Mouse (Mus musculus) splenic B cell, adult 2 months (primary cell): ENCODE data around the gene Snai1.

Experiments used
- DNase-seq: peaks from one replicate; pipeline ENCODE4 v3.0.0-alpha.2; 2011; ENCODE audit warnings: low read depth, low spot score
- H3K27me3 ChIP-seq: 2 replicates; pipeline ENCODE4 v1.6.1; 2012; ENCODE audit warnings: mild to moderate bottlenecking, low read length, moderate library complexity, mixed read lengths; ENCODE audit not compliant: control insufficient read depth, poor library complexity, insufficient read depth, severe bottlenecking
- H3K36me3 ChIP-seq: 2 replicates; pipeline ENCODE4 v1.6.1; 2012; ENCODE audit warnings: mild to moderate bottlenecking, low read length, moderate library complexity, mixed read lengths; ENCODE audit not compliant: control insufficient read depth, poor library complexity, insufficient read depth, severe bottlenecking

The Snai1 gene

DNA sequence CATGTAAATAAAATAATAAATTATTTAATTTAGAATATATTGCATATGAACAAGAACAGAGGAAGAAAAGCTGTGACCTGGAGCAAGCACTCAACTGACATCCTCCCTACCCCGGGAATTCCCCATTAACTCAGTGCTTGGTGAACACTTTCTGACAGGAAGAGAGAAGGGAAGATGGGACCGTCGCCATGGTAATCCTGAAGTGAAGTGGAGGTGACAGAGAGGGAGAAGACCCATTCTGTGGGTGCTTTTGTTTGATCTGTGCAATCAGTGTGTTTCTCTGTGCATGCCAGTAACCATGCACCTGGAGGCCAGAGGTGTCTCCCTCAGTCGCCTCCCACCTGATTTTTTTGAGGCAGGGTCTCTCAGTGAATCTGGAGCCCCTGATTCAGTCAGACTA lies 14.3 kb downstream of the Snai1 start:
- no peaks in the 10 kb centered on the region for H3K27me3 ChIP-seq
- DNase-seq: peak; percentile 18
- no peaks in the 10 kb centered on the region for H3K36me3 ChIP-seq

DNA sequence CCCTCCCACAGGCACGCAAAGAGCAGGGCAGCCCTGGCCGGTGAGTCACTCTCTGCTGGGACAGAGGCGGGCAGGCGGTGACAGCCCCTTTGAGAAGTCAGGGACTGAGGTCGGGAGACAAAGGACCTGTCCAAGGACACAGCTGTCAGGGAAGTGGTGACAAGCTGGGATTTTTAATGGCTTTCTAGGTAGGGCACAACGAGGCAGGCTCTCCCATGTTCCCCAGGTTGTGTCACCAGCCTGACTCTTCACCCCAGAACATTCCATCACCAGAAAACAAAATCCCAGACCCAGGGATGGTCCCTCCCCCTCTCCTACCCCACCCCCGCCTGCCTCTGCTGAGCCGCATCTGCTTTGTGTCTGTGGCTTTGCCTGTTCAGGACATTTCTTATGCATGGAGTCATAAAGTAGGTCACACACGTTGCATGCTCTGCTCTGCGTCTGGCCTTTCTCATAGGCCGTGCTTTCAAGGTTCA lies 15.0 kb downstream of the Snai1 start:
- Histone ChIP-seq H3K27me3 (no peaks in the 10 kb centered on the region), H3K36me3 (no peaks in the 10 kb centered on the region)
- no peak for DNase-seq

DNA sequence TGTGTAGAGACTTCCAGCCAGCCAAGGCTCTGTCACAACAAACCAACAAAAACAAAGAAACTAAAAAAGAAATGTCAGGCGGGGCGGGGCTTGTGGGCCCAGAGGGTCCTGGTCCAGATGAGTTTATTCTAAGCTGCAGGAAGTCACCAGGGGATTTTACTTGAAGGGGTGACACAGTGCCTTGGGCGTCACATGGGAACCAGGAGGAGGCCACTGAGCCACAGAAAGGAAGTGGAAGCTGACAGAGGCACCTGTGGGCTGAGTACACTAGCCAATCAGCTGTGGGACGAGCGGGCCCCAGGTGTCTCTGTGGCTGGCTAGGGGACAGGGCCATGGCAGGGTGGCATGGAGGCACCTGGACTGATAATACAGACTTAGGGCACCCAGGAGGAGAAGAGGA lies 17.8 kb downstream of the Snai1 start:
- peak; percentile 75 for DNase-seq
- Histone ChIP-seq H3K27me3 (no peaks in the 10 kb centered on the region), H3K36me3 (no peaks in the 10 kb centered on the region)

DNA sequence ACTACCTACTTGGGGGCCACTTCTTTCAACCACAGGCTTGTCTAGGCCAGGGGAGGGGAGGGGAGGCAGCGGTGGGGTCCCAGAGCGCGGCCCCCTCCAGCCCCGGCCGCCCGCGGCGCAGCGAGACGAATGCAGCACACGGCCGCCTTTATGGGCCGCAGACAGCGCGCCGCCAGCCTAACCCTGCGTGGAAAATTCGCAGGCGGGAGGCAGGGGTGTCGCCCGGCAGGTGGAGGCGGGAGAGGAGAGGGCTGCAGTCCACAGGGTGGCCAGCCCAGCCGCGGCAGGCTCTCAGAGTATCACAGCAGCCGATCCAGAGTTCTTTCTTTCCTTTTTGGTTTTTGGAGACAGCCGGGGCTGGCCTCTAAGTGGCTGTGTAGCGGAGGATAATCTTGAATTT lies 21.4 kb downstream of the Snai1 start:
- H3K36me3 ChIP-seq: no peaks in the 10 kb centered on the region
- DNase-seq: no peak
- no peaks in the 10 kb centered on the region for H3K27me3 ChIP-seq

DNA sequence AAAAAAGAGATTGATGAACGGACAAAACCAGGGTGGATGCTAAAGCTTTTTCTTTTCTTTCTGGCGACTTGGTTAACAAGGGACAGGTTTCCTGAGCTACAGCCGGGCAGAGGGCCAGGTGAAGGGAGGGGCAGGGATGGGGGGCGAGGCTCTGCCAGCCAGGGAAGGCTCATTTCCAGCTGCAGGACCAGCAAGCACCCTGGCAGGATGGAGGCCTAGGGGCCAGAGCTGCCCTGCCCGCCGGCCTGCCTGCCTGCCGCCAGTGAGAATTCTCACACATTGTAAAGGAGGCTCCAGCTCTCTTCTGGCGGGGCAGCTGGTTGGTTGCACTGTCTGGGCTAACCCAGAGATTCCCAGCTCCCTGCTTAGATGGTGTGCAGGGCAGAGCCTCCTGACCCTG lies 24.1 kb downstream of the Snai1 start:
- no peaks in the 10 kb centered on the region for H3K36me3 ChIP-seq
- DNase-seq: no peak
- no peaks in the 10 kb centered on the region for H3K27me3 ChIP-seq

DNA sequence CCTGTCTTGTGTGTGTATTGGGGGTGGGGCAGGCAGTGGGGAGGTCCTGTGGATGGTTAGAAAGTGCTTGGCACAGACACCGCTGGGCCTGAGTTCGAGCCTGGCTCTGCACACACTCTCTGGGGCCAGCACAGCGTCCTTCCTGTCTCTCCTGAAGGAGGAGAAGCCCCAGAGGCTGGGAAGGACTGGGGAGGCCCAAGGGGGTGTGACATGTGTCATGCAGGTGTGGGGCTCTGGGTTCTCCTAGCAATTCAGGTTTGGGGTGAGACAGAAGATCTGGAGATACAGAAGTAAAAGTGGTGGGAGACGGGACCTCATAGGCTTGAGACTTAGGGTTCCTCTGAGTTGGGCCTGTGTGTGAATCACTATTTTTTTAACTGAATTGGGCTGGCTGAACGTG lies 25.0 kb downstream of the Snai1 start:
- H3K36me3 ChIP-seq: no peaks in the 10 kb centered on the region
- no peak for DNase-seq
- H3K27me3 ChIP-seq: no peaks in the 10 kb centered on the region

DNA sequence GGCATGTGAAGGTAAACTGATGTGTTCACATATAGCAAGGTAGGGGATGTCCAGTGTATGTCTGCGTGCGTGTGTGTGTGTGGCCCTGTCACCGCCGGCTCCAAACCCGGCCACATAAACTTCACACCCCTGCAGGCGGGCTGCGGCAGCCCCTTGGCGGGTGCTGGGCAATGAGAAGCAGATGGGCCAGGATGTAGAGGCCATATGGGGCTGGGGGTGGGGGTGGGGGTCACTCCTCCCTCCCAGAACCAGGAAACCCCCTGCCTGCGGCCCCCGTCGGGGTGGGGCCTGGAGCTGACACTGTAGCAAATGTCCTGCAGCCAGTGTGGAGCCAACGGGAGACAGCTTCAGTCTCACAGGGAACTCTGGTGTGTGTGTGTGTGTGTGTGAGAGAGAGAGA lies 25.7 kb downstream of the Snai1 start:
- H3K27me3 ChIP-seq: no peaks in the 10 kb centered on the region
- no peak for DNase-seq
- H3K36me3 ChIP-seq: no peaks in the 10 kb centered on the region

DNA sequence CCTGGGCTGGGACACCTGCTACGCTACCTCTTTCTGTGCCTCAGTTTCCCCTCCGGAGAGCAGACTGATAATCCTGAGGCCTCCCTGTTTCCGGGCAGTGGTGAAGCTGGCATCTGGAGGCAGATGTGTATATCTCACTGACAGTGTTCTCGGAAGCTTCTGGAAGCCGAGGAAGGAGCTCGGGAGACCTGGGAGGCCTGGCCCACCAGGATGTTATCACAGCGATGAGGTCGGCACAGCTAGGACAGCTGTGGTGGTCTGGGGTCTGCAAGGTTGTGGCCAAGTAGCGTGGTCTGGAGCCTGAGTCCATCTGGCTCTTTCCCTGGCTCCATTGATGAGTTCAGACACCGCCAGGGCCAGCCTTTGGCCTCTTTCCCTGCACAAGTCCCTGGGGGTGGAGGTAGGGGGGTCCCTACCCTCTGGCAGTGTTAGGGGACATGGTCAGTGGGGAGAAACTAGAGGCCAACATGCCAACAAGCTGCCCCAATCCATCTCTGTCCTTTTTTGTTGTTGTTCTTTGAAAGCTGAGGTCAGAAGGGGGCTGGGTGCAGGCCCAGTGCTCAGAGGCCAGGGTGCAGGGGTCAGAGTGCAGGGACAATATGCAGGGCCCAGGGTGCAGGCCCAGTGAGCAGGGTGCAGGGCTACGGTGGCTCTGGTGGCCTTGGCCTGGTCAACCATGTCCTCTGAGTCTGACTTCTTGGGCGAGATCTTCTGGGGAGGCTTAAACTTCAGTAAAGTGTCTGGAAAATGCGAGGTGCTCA lies 26.7 kb downstream of the Snai1 start:
- Histone ChIP-seq H3K36me3 (no peaks in the 10 kb centered on the region), H3K27me3 (no peaks in the 10 kb centered on the region)
- no peak for DNase-seq

DNA sequence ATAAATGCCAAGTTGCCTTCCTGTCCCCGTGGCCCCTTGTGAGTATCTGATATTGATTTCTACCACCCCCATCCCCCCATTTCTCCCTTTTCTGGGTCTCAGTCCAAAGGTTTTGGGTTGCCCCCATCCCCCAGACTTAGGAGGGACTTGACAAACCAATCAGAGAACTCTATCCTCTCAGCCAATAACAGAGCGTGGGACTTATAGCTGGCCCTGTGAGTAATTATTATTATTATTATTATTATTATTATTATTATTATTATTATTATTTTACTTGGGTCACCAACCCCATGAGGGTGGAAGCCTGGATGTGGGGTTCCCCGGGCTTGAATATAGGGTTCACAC lies 27.3 kb downstream of the Snai1 start:
- no peaks in the 10 kb centered on the region for H3K36me3 ChIP-seq
- H3K27me3 ChIP-seq: no peaks in the 10 kb centered on the region
- DNase-seq: no peak

DNA sequence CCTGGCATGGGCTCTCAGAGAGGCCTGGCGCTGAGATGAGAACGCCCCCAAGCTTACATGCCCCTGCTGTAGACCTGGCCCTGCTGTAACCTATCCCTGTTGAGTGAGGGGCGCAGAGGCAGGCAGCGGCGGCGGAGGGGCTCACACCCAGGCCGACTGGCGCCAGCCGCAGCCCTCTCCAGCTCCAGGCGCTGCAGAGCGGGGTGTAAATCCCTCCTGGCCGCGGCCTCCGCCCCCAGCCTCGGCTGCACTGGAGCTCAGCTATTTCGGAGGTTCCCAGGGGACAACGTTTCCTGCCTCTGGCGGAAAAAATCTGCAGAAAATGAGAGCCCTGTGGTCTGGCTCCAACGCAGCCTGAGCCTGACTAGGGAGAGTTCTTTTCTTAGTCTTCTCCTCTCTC lies 27.7 kb downstream of the Snai1 start:
- DNase-seq: peak; percentile 67
- H3K27me3 ChIP-seq: no peaks in the 10 kb centered on the region

DNA sequence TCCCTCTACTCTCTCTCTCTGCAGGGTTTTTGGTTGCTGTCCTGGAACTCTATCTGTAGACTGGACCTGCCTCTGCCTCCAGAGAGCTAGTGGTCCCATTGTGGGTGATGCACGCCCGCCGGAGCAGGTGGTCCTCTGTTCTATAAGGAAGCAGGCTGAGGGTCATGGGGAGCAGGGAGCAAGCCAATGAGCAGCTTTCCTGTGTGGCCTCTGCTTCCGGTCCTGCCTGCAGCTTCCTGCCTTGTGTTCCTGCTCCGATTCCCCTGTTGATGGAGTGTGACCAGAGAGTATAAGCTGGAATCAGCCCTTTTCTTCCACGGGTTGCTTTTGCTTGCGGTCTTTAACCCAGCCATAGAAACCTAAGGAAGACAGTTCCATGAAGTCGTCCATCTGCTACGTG lies 30.1 kb downstream of the Snai1 start:
- Histone ChIP-seq H3K36me3 (no peaks in the 10 kb centered on the region), H3K27me3 (no peaks in the 10 kb centered on the region)
- DNase-seq: no peak

More for the DNA sequence above, 27.7 kb downstream of the Snai1 start:
- no peaks in the 10 kb centered on the region for H3K36me3 ChIP-seq

DNA sequence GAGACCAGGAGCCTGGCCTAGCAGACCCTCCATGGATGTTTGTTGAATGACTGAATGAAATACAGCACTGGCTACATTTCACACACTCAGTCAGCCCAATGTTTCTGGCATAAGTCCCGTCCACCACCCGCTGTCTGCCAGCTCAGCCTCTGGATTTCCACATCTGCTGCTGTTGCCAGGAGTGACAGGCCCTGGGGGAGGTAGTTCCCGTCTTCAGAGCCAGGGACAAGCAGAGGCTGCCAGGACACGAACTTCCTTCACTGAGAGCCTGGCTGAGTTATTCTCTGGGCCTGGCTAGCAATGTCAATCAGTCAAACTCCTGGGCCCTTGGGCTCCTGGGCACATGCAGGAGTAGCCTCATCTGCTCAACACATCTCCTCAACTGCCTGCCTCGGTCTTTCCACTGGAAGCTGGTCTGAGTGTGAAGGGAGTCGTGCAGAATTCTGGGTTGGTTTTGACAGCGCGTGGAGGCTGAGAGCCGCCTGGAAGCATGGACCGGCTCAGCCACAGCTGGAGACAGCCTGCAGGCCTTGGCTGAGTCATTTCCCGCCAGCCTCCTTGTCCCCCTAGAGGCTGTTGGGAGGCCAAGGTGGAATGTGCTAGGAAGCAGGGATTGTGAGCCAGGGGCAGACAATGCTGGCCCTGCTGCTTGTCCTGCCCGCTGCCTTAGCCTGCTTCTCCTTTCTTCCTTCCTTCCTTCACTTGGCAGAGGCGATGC lies 32.1 kb downstream of the Snai1 start:
- no peaks in the 10 kb centered on the region for H3K36me3 ChIP-seq
- no peak for DNase-seq
- no peaks in the 10 kb centered on the region for H3K27me3 ChIP-seq

DNA sequence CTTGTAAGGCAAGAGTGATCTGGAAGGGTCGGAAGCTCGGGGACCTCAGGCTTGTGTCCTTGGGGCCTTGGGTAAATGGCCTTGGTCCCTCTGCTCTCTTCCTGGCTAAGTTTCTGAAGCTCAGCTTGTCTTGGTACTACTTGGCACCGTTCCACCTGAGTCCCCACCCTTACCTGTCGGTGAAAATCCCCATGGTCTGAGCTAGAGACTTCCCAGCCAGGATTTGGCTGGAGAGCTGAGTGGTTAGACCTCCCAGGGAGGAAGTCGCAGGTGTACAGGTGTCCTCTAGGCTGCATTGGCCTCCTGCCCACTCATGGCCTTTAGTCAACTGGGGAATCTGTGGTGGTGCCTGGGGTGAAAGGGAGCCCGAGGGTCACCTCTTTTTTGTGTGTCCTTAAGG lies 32.8 kb downstream of the Snai1 start:
- no peak for DNase-seq
- Histone ChIP-seq H3K36me3 (no peaks in the 10 kb centered on the region), H3K27me3 (no peaks in the 10 kb centered on the region)

DNA sequence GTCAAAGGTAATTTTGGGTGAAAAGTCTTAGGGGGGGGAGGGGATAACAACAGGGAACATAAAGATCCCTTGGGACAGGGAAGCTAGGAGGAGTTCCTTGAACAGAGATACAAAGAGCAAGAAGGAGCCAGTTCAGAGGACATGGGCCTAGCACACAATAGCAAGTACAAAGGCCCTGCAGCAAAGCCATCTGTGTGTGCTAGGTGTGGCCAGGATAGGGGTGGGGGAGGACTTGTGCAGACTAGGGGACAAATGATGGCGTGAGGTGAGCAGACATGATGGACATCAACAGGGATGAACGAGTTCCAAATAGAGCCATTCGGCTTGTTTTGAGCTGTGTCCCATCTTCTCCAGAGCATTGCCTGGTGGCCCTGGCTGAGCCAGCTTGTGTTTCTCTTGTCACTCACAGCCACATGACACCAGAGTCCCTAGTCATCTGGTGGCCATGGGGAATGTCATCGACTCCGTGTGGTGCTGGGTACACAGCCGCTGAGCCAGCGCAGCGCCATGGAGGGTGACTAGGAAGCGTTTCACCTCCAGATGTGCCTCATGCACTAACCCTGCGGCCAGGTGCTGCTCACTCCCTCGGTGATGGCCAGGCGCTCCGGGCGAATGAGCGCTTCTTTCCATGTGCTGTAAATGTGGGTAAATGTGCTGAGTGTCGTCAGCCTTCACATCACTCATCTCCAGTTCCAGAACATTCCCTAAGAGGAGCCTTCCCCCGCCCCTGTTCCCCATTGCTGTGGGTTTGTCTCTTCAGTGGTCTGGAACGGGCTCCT lies 33.6 kb downstream of the Snai1 start:
- no peaks in the 10 kb centered on the region for H3K36me3 ChIP-seq
- no peak for DNase-seq

DNA sequence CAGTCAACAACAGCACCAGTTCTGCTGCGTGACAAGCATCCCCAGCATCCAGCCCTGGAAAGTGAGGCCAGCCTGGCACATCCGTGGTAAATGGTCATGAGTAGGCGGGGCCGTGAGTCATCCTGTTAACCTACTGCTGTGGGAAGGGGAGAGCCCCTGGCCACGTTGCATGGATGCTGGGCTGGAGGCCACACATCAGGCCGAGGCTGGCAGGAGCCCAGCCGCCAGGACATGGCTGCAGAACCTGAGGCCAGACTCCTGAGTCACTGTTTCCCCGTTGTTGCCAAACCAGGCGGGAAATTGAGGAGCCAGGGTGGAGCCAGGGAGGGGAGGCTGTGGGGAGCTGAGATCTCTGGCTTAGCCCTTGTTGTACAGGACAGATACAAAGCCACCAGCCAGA lies 36.8 kb downstream of the Snai1 start:
- DNase-seq: no peak
- Histone ChIP-seq H3K27me3 (no peaks in the 10 kb centered on the region), H3K36me3 (no peaks in the 10 kb centered on the region; the same call in 1 of the 2 replicates)

More for the DNA sequence above, 33.6 kb downstream of the Snai1 start:
- no peaks in the 10 kb centered on the region for H3K27me3 ChIP-seq
